Mouse (Mus musculus): Measurements from ENCODE around the gene Cdc42ep4. TPM values are rescaled to one million over a fixed set of nuclear protein-coding genes. Genes with fewer than 3 reads are reported as not detected.
A peak's percentile ranks its signal among the peaks of the same experiment; 100 is the strongest.

Cdc42ep4 gene
- total and polyA plus RNA-seq, 2 experiments from 2014 or later = 12.0 to 33.5 TPM

DNA sequence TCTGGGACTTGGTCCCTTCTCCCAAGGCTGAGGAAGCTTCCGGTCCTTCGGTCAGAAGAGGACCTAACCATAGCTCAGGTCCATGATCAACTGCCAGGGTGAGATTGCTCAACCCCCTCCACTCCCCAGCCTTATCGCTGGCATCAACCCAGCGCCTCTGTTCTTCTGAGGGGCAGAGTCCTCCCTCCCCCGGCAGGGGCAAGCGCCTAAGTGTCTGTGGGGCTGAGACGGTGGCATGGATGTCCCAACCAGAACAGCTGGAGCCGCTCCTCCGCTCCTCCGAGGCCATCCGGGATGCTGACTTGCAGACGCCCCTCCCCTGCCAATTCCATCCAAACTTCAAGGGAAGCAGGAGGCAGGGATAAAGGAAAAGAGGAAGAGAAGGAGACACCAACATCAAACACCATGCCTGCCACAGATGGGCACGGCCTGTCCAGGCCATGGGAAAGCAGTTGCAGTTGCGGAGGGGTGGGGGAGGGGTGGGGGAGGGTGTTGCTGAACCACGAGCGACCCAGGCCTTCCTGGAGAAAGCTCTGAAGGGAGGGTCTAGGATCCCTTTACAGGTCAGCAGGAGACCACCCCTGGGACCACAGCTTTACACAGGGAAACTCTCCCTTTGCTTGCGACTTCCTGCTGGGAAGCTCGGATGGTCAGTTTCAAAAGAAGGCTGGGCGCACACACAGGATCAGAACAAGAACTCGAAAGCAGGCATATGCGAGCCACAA is 2.7 kb downstream of the Cdc42ep4 start:
- WGBS = 24% methylated on average over 21 of the region's 21 CpGs
- Histone ChIP-seq H3K4me2 (ENCODE audit: low read depth, low read length) (peak overlapping the region; percentile 92), H3K36me3 (replicated peaks; ENCODE audit: control insufficient read depth, insufficient read depth, low read length) (peaks cover 6% of the 10 kb centered on the region; the same call in 1 of the 2 replicates), H3K9me3 (replicated peaks; ENCODE audit: control insufficient read depth, low read length) (no peaks in the 10 kb centered on the region), H3K27ac (ENCODE audit: low read depth) (peak overlapping the region; percentile 92), H3K9ac (replicated peaks; ENCODE audit: low read depth, low read length) (peak overlapping the region; percentile 79), H3K27me3 (ENCODE audit: control insufficient read depth, insufficient read depth, low read length) (no peaks in the 10 kb centered on the region), H3K4me1 (ENCODE audit: control insufficient read depth, insufficient read depth) (peaks cover 33% of the 10 kb centered on the region), H3K4me3 (ENCODE audit: low read depth, low read length) (peak overlapping the region; percentile 80)
- DNase-seq (ENCODE audit: low spot score) (peak; percentile 25), ATAC-seq (ENCODE audit: insufficient read depth, low read depth) (no peak)
- TF ChIP-seq EP300 (IDR thresholded peaks at IDR 0.05; ENCODE audit: low read depth) (no peak), CTCF (IDR thresholded peaks at IDR 0.05; ENCODE audit: low read depth) (no peak)

DNA sequence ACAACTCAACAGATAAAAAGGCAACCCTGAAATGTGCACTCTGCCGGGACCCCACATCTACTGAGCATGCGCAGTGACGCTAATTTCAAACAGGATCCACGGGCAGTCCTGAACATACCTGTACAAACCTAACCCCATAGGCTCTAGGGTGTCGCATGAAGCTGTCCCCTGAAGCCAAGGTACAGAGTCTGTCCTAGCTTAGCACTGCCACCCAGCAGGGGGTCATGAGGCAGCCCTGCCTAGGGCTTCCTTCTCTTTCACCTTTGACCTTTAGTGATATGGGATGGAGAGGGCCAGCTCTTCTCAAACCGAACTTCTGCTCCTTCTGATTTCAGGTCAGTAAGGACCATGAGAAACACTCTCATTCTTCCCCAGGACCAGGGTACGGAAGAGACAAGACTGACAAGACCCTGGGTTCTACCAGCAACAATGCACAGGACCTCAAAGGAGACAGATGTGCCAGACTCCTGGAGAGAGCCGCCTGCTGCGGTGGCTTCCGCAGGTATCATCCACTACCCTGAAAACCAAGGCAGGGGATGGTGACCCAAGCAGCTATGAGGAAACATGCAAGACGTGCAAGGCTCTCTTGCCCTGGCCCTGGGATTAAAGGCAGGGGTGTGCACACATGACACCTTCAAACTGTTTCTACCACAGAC is 3.8 kb downstream of the Cdc42ep4 start:
- H3K9me3 ChIP-seq (replicated peaks; ENCODE audit: control insufficient read depth, low read length) = no peaks in the 10 kb centered on the region
- TF ChIP-seq EP300 (IDR thresholded peaks at IDR 0.05; ENCODE audit: low read depth) (no peak), CTCF (IDR thresholded peaks at IDR 0.05; ENCODE audit: low read depth) (no peak)
- H3K27ac ChIP-seq (ENCODE audit: low read depth) = peak overlapping the region; percentile 92
- H3K4me3 ChIP-seq (ENCODE audit: low read depth, low read length) = peak overlapping the region; percentile 80; the same call in 1 of the 2 replicates
- peaks cover 13% of the 10 kb centered on the region for H3K36me3 ChIP-seq (replicated peaks; ENCODE audit: control insufficient read depth, insufficient read depth, low read length)
- ATAC-seq (ENCODE audit: insufficient read depth, low read depth) (no peak), DNase-seq (ENCODE audit: low spot score) (no peak)
- WGBS = 73% methylated on average over 11 of the region's 11 CpGs
- 0 out of 2 replicates have a peak overlapping the region, but pooled peaks have one; percentile 8 for H3K9ac ChIP-seq (replicated peaks; ENCODE audit: low read depth, low read length)
- H3K27me3 ChIP-seq (ENCODE audit: control insufficient read depth, insufficient read depth, low read length) = no peaks in the 10 kb centered on the region
- H3K4me1 ChIP-seq (ENCODE audit: control insufficient read depth, insufficient read depth) = peaks cover 33% of the 10 kb centered on the region
- peak overlapping the region; percentile 92 for H3K4me2 ChIP-seq (ENCODE audit: low read depth, low read length)

DNA sequence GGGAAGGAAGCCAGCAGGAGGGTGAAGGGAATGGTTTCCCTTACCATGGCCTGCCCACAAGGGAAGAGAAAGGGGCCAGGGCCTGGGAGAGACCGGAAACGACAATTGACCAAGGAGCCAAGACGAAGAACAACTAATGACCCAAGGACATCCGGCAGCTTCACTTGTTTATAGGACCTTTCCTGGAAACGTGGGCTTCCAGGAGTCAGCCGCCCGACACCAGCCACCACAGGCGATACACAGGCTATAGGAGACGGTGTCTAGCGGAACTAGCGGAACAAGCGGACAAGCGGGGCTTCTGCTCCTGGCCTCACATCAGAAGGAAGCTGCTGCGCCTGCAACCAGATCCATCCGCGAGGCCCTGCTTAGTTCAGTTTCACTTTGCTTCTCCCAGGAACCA is 4.6 kb downstream of the Cdc42ep4 start:
- WGBS = 55% methylated on average over 16 of the region's 16 CpGs
- Histone ChIP-seq H3K4me1 (ENCODE audit: control insufficient read depth, insufficient read depth) (peaks cover 31% of the 10 kb centered on the region), H3K27ac (ENCODE audit: low read depth) (peak overlapping the region; percentile 59), H3K27me3 (ENCODE audit: control insufficient read depth, insufficient read depth, low read length) (no peaks in the 10 kb centered on the region), H3K4me2 (ENCODE audit: low read depth, low read length) (peak overlapping the region; percentile 92), H3K4me3 (ENCODE audit: low read depth, low read length) (peak overlapping the region; percentile 22; the same call in 1 of the 2 replicates), H3K9me3 (replicated peaks; ENCODE audit: control insufficient read depth, low read length) (no peaks in the 10 kb centered on the region), H3K36me3 (replicated peaks; ENCODE audit: control insufficient read depth, insufficient read depth, low read length) (peaks cover 19% of the 10 kb centered on the region), H3K9ac (replicated peaks; ENCODE audit: low read depth, low read length) (no peak overlapping the region)
- DNase-seq (ENCODE audit: low spot score) (peak; percentile 59), ATAC-seq (ENCODE audit: insufficient read depth, low read depth) (no peak)
- TF ChIP-seq EP300 (IDR thresholded peaks at IDR 0.05; ENCODE audit: low read depth) (peak; percentile 47; the same call in 1 of the 2 replicates), CTCF (IDR thresholded peaks at IDR 0.05; ENCODE audit: low read depth) (no peak)

DNA sequence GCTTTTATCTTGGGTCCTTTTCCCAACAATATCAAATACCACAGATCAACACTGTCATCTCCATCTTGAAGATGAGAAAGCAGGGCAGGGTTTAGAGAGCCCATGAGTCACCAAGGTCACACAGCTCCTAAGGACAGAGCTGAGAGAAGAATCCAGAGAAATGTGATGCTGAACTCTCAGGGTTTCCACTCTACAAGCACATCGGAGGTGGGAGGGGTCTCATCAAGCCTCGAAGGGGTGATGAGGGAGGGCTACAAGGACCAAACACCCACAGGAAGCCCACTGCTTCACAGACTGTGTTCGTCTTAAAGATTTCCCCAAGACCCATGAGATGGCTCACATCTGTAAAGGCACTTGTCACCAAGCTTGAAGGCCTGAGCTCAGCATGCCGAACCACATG is 5.7 kb downstream of the Cdc42ep4 start:
- no peak overlapping the region for H3K27ac ChIP-seq (ENCODE audit: low read depth)
- no peaks in the 10 kb centered on the region for H3K27me3 ChIP-seq (ENCODE audit: control insufficient read depth, insufficient read depth, low read length)
- no peak overlapping the region for H3K4me2 ChIP-seq (ENCODE audit: low read depth, low read length)
- no peak for ATAC-seq (ENCODE audit: insufficient read depth, low read depth)
- WGBS = 56% methylated on average over 4 of the region's 4 CpGs
- no peak overlapping the region for H3K9ac ChIP-seq (replicated peaks; ENCODE audit: low read depth, low read length)
- DNase-seq (ENCODE audit: low spot score) = no peak
- H3K36me3 ChIP-seq (replicated peaks; ENCODE audit: control insufficient read depth, insufficient read depth, low read length) = peaks cover 19% of the 10 kb centered on the region
- no peaks in the 10 kb centered on the region for H3K9me3 ChIP-seq (replicated peaks; ENCODE audit: control insufficient read depth, low read length)
- no peak overlapping the region for H3K4me3 ChIP-seq (ENCODE audit: low read depth, low read length)
- TF ChIP-seq CTCF (IDR thresholded peaks at IDR 0.05; ENCODE audit: low read depth) (no peak), EP300 (IDR thresholded peaks at IDR 0.05; ENCODE audit: low read depth) (no peak)
- peaks cover 29% of the 10 kb centered on the region for H3K4me1 ChIP-seq (ENCODE audit: control insufficient read depth, insufficient read depth)

DNA sequence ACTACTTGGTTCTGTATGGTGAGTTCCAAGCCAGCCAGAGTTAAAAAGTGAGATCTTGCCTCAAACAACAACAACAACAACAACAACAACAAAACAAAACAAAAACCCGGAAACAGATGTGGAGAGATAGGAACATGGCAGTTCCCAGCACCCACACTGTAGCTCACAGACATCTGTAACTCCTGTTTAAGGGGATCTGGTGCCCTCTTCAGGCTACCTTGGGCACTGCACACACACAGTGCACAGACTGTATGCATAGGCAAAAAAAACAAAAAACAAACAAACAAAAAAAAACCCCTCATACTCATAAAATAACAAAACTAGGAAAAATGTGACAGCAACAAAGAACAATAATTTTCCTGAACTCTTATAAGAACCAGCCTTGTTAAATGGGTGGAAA is 8.7 kb downstream of the Cdc42ep4 start:
- Histone ChIP-seq H3K27me3 (ENCODE audit: control insufficient read depth, insufficient read depth, low read length) (no peaks in the 10 kb centered on the region), H3K9ac (replicated peaks; ENCODE audit: low read depth, low read length) (no peak overlapping the region), H3K9me3 (replicated peaks; ENCODE audit: control insufficient read depth, low read length) (no peaks in the 10 kb centered on the region), H3K36me3 (replicated peaks; ENCODE audit: control insufficient read depth, insufficient read depth, low read length) (peaks cover 19% of the 10 kb centered on the region), H3K4me2 (ENCODE audit: low read depth, low read length) (no peak overlapping the region), H3K4me1 (ENCODE audit: control insufficient read depth, insufficient read depth) (peaks cover 23% of the 10 kb centered on the region), H3K27ac (ENCODE audit: low read depth) (no peak overlapping the region), H3K4me3 (ENCODE audit: low read depth, low read length) (no peak overlapping the region)
- 96% methylated on average over 1 of the region's 1 CpGs for WGBS
- ATAC-seq (ENCODE audit: insufficient read depth, low read depth) (no peak), DNase-seq (ENCODE audit: low spot score) (no peak)
- TF ChIP-seq CTCF (IDR thresholded peaks at IDR 0.05; ENCODE audit: low read depth) (no peak), EP300 (IDR thresholded peaks at IDR 0.05; ENCODE audit: low read depth) (no peak)

All from heart, postnatal 0 days (tissue).